Mouse (Mus musculus): Measurements from ENCODE around the gene Mboat2. TPM values are rescaled to one million over a fixed set of nuclear protein-coding genes. Genes with fewer than 3 reads are reported as not detected.
A peak's percentile ranks its signal among the peaks of the same experiment; 100 is the strongest.

Mboat2 gene
- total RNA-seq (2021), result 10 to 100 TPM; 83.5 to 88.8 TPM

GRCm38 (mm10) chr12:24830766-24831152 is at the start of gene Mboat2:
TSS of gene Mboat2 (plus strand) at chr12:24830879.
- peak; percentile 54 to 60 for DNase-seq (ENCODE audit: low spot score in 2 of 2)
- intact Hi-C loops (cut with DNase I), result loop anchor here (5.0 kb wide), 3 partner anchors 42 to 118 kb away; no protein-coding TSS in a partner anchor

GRCm38 (mm10) chr12:24783735-24784134 is 46.9 kb upstream of the Mboat2 start:
- intact Hi-C loops (cut with DNase I), result no loop called here
- no peak for DNase-seq (ENCODE audit: low spot score in 2 of 2)

GRCm38 (mm10) chr12:24785882-24786281 is 44.8 kb upstream of the Mboat2 start:
- no peak for DNase-seq (ENCODE audit: low spot score in 2 of 2)
- intact Hi-C loops (cut with DNase I), result no loop called here

GRCm38 (mm10) chr12:24786316-24786715 is 44.4 kb upstream of the Mboat2 start:
- DNase-seq (ENCODE audit: low spot score in 2 of 2), result no peak
- intact Hi-C loops (cut with DNase I), result no loop called here

- intact Hi-C loops (cut with DNase I), result no loop called here
- DNase-seq (ENCODE audit: low spot score in 2 of 2), result no peak
Measured at GRCm38 (mm10) chr12:24789659-24790058, 41.0 kb upstream of the Mboat2 start.

GRCm38 (mm10) chr12:24811230-24811629 is 19.4 kb upstream of the Mboat2 start:
- intact Hi-C loops (cut with DNase I), result no loop called here

GRCm38 (mm10) chr12:24811906-24812305 is 18.8 kb upstream of the Mboat2 start:
- intact Hi-C loops (cut with DNase I), result no loop called here
- no peak for DNase-seq (ENCODE audit: low spot score in 2 of 2)

More at GRCm38 (mm10) chr12:24811230-24811629, 19.4 kb upstream of the Mboat2 start:
- no peak for DNase-seq (ENCODE audit: low spot score in 2 of 2)

GRCm38 (mm10) chr12:24822831-24823230 is 7.8 kb upstream of the Mboat2 start:
- DNase-seq (ENCODE audit: low spot score in 2 of 2), result no peak
- intact Hi-C loops (cut with DNase I), result no loop called here

- intact Hi-C loops (cut with DNase I), result no loop called here
Measured at GRCm38 (mm10) chr12:24823636-24824354, 6.9 kb upstream of the Mboat2 start.

GRCm38 (mm10) chr12:24830086-24830485 is 593 bp upstream of the Mboat2 start:
- intact Hi-C loops (cut with DNase I), result loop anchor here (5.0 kb wide), 3 partner anchors 42 to 118 kb away; no protein-coding TSS in a partner anchor

More at GRCm38 (mm10) chr12:24823636-24824354, 6.9 kb upstream of the Mboat2 start:
- DNase-seq (ENCODE audit: low spot score in 2 of 2), result no peak

GRCm38 (mm10) chr12:24831153-24831963 is 679 bp downstream of the Mboat2 start:
- DNase-seq (ENCODE audit: low spot score in 2 of 2), result peak; percentile 87 to 90
- intact Hi-C loops (cut with DNase I), result loop anchor here (5.0 kb wide), 3 partner anchors 41 to 119 kb away; no protein-coding TSS in a partner anchor

More at GRCm38 (mm10) chr12:24830086-24830485, 593 bp upstream of the Mboat2 start:
- no peak for DNase-seq (ENCODE audit: low spot score in 2 of 2)

GRCm38 (mm10) chr12:24831964-24832427 is 1.3 kb downstream of the Mboat2 start:
- no peak for DNase-seq (ENCODE audit: low spot score in 2 of 2)
- intact Hi-C loops (cut with DNase I), result loop anchor here (5.0 kb wide), 3 partner anchors 40 to 120 kb away; no protein-coding TSS in a partner anchor

GRCm38 (mm10) chr12:24832438-24832837 is 1.8 kb downstream of the Mboat2 start:
- no peak for DNase-seq (ENCODE audit: low spot score in 2 of 2)
- intact Hi-C loops (cut with DNase I), result loop anchor here (5.0 kb wide), 3 partner anchors 40 to 120 kb away; no protein-coding TSS in a partner anchor

GRCm38 (mm10) chr12:24837947-24838346 is 7.3 kb downstream of the Mboat2 start:
- intact Hi-C loops (cut with DNase I), result no loop called here
- no peak for DNase-seq (ENCODE audit: low spot score in 2 of 2)

GRCm38 (mm10) chr12:24841115-24841879 is 10.6 kb downstream of the Mboat2 start:
- DNase-seq (ENCODE audit: low spot score in 2 of 2), result no peak
- intact Hi-C loops (cut with DNase I), result no loop called here

GRCm38 (mm10) chr12:24842299-24842910 is 11.7 kb downstream of the Mboat2 start:
- no peak for DNase-seq (ENCODE audit: low spot score in 2 of 2)
- intact Hi-C loops (cut with DNase I), result no loop called here

- intact Hi-C loops (cut with DNase I), result no loop called here
- DNase-seq (ENCODE audit: low spot score in 2 of 2), result no peak
Measured at GRCm38 (mm10) chr12:24843395-24844072, 12.9 kb downstream of the Mboat2 start.

GRCm38 (mm10) chr12:24845344-24845743 is 14.7 kb downstream of the Mboat2 start:
- no peak for DNase-seq (ENCODE audit: low spot score in 2 of 2)
- intact Hi-C loops (cut with DNase I), result no loop called here

- intact Hi-C loops (cut with DNase I), result no loop called here
Measured at GRCm38 (mm10) chr12:24848107-24848506, 17.4 kb downstream of the Mboat2 start.

More at GRCm38 (mm10) chr12:24848107-24848506, 17.4 kb downstream of the Mboat2 start:
- DNase-seq (ENCODE audit: low spot score in 2 of 2), result no peak
